Mouse (Mus musculus) adrenal gland, postnatal 36 days (tissue): ENCODE data around the gene Maml3. TPM values are rescaled to one million over a fixed set of nuclear protein-coding genes. Genes with fewer than 3 reads are reported as not detected.
A peak's percentile ranks its signal among the peaks of the same experiment; 100 is the strongest.

Experiments used
- DNase-seq, 2 experiments: peaks; one replicate each; pipeline ENCODE4 v3.0.0; 2021; ENCODE audit warnings: mixed read lengths in 1 of 2
- total RNA-seq, 2 experiments: library from RNA; stranded (reverse); gene quantifications; 2 replicates each; pipeline ENCODE4 v1.2.3; 2021

The Maml3 gene
- total RNA-seq, 2 experiments from 2014 or later = 7.6 to 9.9 TPM

GRCm38 (mm10) chr3:51660821-51661276, 444.0 kb downstream of the Maml3 start:
- peak; percentile 57 to 67 for DNase-seq

GRCm38 (mm10) chr3:51660060-51660459, 444.8 kb downstream of the Maml3 start, which contains the start of gene Mgst2:
Gene Mgst2 (plus strand): TSS chr3:51660360.
- DNase-seq = no peak

GRCm38 (mm10) chr3:51659415-51659814, 445.5 kb downstream of the Maml3 start:
- peak in 1 of 2 experiments; percentile 28 for DNase-seq

- no peak for DNase-seq
Observed at GRCm38 (mm10) chr3:51654303-51655055, 450.4 kb downstream of the Maml3 start.

- peak; percentile 64 to 68 for DNase-seq
Observed at GRCm38 (mm10) chr3:51652701-51653100, 452.2 kb downstream of the Maml3 start.

GRCm38 (mm10) chr3:51652292-51652691, 452.6 kb downstream of the Maml3 start:
- DNase-seq = peak; percentile 81 to 89

GRCm38 (mm10) chr3:51651149-51651548, 453.7 kb downstream of the Maml3 start:
- DNase-seq = no peak

GRCm38 (mm10) chr3:51649986-51650385, 454.9 kb downstream of the Maml3 start:
- DNase-seq = no peak

- no peak for DNase-seq
Observed at GRCm38 (mm10) chr3:51649426-51649825, 455.4 kb downstream of the Maml3 start.

- DNase-seq = peak; percentile 80 to 84
Observed at GRCm38 (mm10) chr3:51648037-51648664, 456.7 kb downstream of the Maml3 start.

GRCm38 (mm10) chr3:51647356-51647755, 457.5 kb downstream of the Maml3 start:
- no peak for DNase-seq

GRCm38 (mm10) chr3:51646301-51646700, 458.6 kb downstream of the Maml3 start:
- no peak for DNase-seq

GRCm38 (mm10) chr3:51645484-51645883, 459.4 kb downstream of the Maml3 start:
- DNase-seq = no peak

- DNase-seq = no peak
Observed at GRCm38 (mm10) chr3:51638260-51638659, 466.6 kb downstream of the Maml3 start.

- no peak for DNase-seq
Observed at GRCm38 (mm10) chr3:51637326-51637725, 467.6 kb downstream of the Maml3 start.

- DNase-seq = no peak
Observed at GRCm38 (mm10) chr3:51636700-51637099, 468.2 kb downstream of the Maml3 start.

GRCm38 (mm10) chr3:51635960-51636359, 468.9 kb downstream of the Maml3 start:
- no peak for DNase-seq

Other genes with a start within 250 kb of the Maml3 start
- 10 to 100 TPM; 22.3 to 23.3 TPM for gene Foxo1, start 163.3 kb upstream of the Maml3 start, total RNA-seq